Mouse (Mus musculus): Measurements from ENCODE around the gene Myoz2. TPM values are rescaled to one million over a fixed set of nuclear protein-coding genes. Genes with fewer than 3 reads are reported as not detected.

Gene Myoz2
- total RNA-seq (2023; ENCODE audit: inconsistent age), result not detected in 4 replicates

DNA sequence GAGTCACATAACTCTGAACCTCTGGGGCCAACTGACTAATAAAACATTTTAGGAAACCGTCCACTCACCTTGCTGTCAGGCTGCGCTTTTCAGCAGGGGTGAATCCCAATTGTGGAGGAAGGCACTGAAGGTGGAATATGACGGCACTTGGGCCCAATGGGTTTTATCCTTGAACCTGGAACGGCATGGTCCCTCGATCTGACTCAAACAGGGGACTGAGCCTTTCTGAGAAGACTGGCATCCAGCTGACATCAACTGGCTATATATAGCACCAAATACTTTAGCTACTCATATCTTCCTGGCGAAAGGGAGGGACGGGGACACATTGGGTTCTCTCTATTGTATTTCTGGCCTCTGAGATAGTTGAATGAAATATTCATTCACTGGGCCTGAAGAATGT is at the start of gene Myoz2:
Myoz2 (minus strand) TSS at position 264 of the 400 bp plus-strand sequence.

DNA sequence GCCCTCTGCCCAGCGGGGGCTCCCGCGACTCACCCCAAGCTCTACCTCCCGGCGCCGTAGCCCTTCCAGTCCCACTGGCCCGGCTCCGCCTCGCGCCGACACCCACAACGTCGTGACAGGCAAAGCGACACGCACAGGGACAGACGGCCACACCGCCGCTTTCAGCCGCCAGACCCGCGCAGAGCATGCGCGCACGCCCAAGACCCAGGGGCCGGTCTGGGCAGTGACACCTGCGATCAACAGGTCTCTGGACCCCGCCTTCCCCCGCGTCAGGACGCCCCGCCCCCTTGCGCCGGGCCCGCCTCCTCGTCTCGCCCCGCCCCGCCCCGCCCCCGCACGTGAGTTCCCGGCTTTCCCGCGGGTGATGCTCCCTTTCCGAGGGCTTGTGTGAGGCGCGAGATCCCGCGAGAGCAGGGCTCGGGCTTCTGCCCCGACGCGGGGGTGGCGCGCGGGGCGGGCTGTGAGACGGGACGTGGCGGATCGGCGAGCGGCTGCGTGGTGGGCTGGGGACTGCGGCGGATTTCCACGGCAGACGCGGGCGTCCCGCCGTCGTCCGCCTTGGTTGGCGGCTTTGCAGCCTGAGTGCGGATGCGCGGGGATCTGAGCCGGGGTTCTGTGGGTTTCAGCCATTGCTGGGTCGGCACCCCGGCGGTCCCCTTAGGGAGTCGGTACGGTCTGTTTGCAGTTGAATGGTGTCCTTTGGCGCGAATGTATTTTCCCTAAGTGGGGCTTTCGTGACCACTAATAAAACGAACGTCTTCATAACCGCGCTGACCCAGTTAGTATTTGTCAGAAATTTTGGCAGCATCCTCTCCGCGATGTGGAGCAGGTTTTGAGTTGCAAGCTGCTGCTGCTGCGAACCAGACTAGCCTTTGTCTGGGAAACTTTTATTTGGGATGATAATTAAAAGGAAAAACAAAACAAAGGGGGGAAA is 50.3 kb downstream of the Myoz2 start, which contains the start of gene Usp53:
Usp53 (minus strand) TSS at position 262 of the 934 bp plus-strand sequence.

Other genes with a start within 250 kb of the Myoz2 start
- not detected in 4 replicates for gene Fabp2, start 139.9 kb downstream of the Myoz2 start, total RNA-seq (2023; ENCODE audit: inconsistent age)
- not detected in 4 replicates for gene Gm10959, start 115.7 kb downstream of the Myoz2 start, total RNA-seq (2023; ENCODE audit: inconsistent age)
- gene 1810037I17Rik, start 110.8 kb downstream of the Myoz2 start, total RNA-seq (2023; ENCODE audit: inconsistent age), result 22.0 to 30.6 TPM (median 25.9 TPM) in 4 replicates
- gene Usp53, start 50.5 kb downstream of the Myoz2 start, total RNA-seq (2023; ENCODE audit: inconsistent age), result 16.7 to 23.3 TPM (median 20.3 TPM) in 4 replicates
- 9.2 to 12.3 TPM (median 10.3 TPM) in 4 replicates for gene Synpo2, start 201.1 kb upstream of the Myoz2 start, total RNA-seq (2023; ENCODE audit: inconsistent age)
- 11.5 to 21.0 TPM (median 18.1 TPM) in 4 replicates for gene Sec24d, start 232.4 kb upstream of the Myoz2 start, total RNA-seq (2023; ENCODE audit: inconsistent age)